Mouse (Mus musculus): ENCODE measurements around the gene Chpf.
A peak's percentile ranks its signal among the peaks of the same experiment; 100 is the strongest.

Gene Chpf

GRCm38 (mm10) chr1:75440661-75441060 lies 38.4 kb downstream of the Chpf start:
- DNase-seq (ENCODE audit: low spot score) = no peak

DNA sequence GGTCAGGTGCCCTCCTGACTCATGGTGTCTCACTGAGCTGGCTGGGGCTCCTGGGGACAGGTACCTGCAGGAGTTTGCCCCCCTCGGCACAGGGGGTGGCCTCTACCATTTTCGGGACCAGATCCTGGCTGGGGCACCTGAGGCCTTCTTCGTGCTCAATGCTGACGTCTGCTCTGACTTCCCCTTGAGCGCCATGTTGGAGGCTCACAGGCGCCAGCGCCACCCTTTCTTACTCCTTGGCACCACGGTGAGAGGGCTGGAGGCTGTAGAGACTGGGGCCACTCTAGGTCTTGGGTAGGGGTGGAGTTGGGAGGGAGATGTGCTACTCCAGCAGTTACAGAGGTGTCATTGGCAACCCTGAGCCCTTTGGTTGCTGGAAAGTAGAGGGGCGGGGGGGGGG lies 40.3 kb downstream of the Chpf start:
- no peak for DNase-seq (ENCODE audit: low spot score)

- DNase-seq (ENCODE audit: low spot score) = peak; percentile 72
Observed at GRCm38 (mm10) chr1:75435475-75436328, 43.4 kb downstream of the Chpf start, which contains the start of gene Gmppa. TSS of gene Gmppa (plus strand) at chr1:75435930.

GRCm38 (mm10) chr1:75425796-75426471 lies 53.2 kb downstream of the Chpf start:
- no peak for DNase-seq (ENCODE audit: low spot score)
